Comparison of ENCODE assay signal across 8 mouse cellular contexts in the genomic region with DNA sequence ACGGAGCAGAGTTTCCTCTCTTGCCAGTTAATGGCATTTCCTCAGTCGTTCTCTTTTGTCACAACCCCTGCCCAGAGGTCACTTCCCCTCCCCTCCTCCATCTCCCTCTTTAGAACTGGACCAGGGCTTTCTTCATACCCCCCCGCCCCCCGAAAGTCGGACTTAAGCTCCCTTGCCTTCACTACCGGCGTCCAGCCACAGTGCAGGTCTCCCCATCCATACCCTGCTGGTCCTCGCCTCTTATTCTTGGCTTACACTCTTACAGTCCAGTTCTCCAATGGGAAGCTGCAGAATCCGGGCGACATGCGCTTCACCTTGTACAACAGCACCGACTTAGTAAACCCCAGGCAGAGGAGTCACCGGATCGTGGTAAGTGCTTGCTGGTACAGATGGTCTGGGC. TPM values are rescaled to one million over a fixed set of nuclear protein-coding genes. Genes with fewer than 3 reads are reported as not detected.
DNase-seq lines count a peak whose midpoint lies in the region; ATAC-seq and TF ChIP-seq lines count a peak whose summit lies in the region.

No protein-coding gene starts in this region.

- H3K36me3 ChIP-seq in thymus, adult 2 months (ENCODE audit: control insufficient read depth, insufficient read depth, low read length): 0 out of 2 replicates have a peak, but pooled peaks cover 1% of the 10 kb centered on the region
- no peaks in the 10 kb centered on the region for H3K36me3 ChIP-seq in limb, embryonic 11.5 days (ENCODE audit: control insufficient read depth, insufficient read depth, low read length)
- peaks cover 20% of the 10 kb centered on the region for H3K36me3 ChIP-seq in neural tube, embryonic 15.5 days

- WGBS in thymus, adult 2 months: 2% methylated on average over 14 of the region's 14 CpGs
- 3% methylated on average over 14 of the region's 14 CpGs for WGBS in limb, embryonic 11.5 days
- WGBS in neural tube, embryonic 15.5 days: 4% methylated on average over 14 of the region's 14 CpGs

- TF ChIP-seq POLR2A in thymus, adult 2 months (IDR thresholded peaks at IDR 0.05; ENCODE audit: control insufficient read depth, extremely low read depth, insufficient read depth, low read length, poor library complexity): no peak

- H3K27ac ChIP-seq in thymus, adult 2 months (ENCODE audit: control insufficient read depth, insufficient read depth, low read length): no peak overlapping the region
- H3K27ac ChIP-seq in limb, embryonic 11.5 days (replicated peaks; ENCODE audit: low read depth, low read length): no peak overlapping the region
- H3K27ac ChIP-seq in neural tube, embryonic 15.5 days (replicated peaks): 0 out of 2 replicates have a peak overlapping the region, but pooled peaks have one; percentile 37

- TF ChIP-seq CTCF in thymus, adult 2 months (IDR thresholded peaks at IDR 0.05; ENCODE audit: borderline replicate concordance, control insufficient read depth, extremely low read depth, insufficient read depth, low read length, poor library complexity): no peak

- no peak for ATAC-seq in limb, embryonic 11.5 days (ENCODE audit: insufficient number of reproducible peaks, low FRiP score, low TSS enrichment, low read depth)
- ATAC-seq in neural tube, embryonic 15.5 days (ENCODE audit: low FRiP score): peak; percentile 52

- peak overlapping the region; percentile 63 for H3K4me3 ChIP-seq in thymus, adult 2 months (ENCODE audit: control insufficient read depth, insufficient read depth, low read length)
- H3K4me3 ChIP-seq in limb, embryonic 11.5 days (ENCODE audit: low read depth, low read length): peak overlapping the region; percentile 58
- H3K4me3 ChIP-seq in neural tube, embryonic 15.5 days (replicated peaks): peak overlapping the region; percentile 79

- peak overlapping the region; percentile 94 for H3K4me2 ChIP-seq in limb, embryonic 11.5 days (ENCODE audit: low read depth, severe bottlenecking)
- peak overlapping the region; percentile 95 for H3K4me2 ChIP-seq in neural tube, embryonic 15.5 days

- peaks cover 11% of the 10 kb centered on the region for H3K4me1 ChIP-seq in thymus, adult 2 months (replicated peaks; ENCODE audit: control insufficient read depth, insufficient read depth, low read length)
- H3K4me1 ChIP-seq in limb, embryonic 11.5 days (ENCODE audit: control insufficient read depth, insufficient read depth, low read length): peaks cover 5% of the 10 kb centered on the region; the same call in 1 of the 2 replicates
- H3K4me1 ChIP-seq in neural tube, embryonic 15.5 days: peaks cover 21% of the 10 kb centered on the region

- no peaks in the 10 kb centered on the region for H3K9me3 ChIP-seq in limb, embryonic 11.5 days (ENCODE audit: control insufficient read depth, low read length)
- no peaks in the 10 kb centered on the region for H3K9me3 ChIP-seq in neural tube, embryonic 15.5 days (replicated peaks)

- H3K27me3 ChIP-seq in thymus, adult 2 months (ENCODE audit: control insufficient read depth, insufficient read depth, low read length): no peaks in the 10 kb centered on the region
- no peaks in the 10 kb centered on the region for H3K27me3 ChIP-seq in limb, embryonic 11.5 days (ENCODE audit: control insufficient read depth, insufficient read depth, low read length)
- no peaks in the 10 kb centered on the region for H3K27me3 ChIP-seq in neural tube, embryonic 15.5 days (replicated peaks)

- intact Hi-C loops in left cerebral cortex, postnatal 36 days (cut with DNase I): loop anchor here (5.0 to 10.0 kb wide), 3 partner anchors 83 to 386 kb away; partner anchors contain the start of gene Slc25a51

- DNase-seq in cerebellum, postnatal 10 days: peak; percentile 21 to 34
- no peak for DNase-seq in cerebellum, adult 9-11 months
- peak; percentile 4 for DNase-seq in thymus, adult 2 months
- DNase-seq in thymus, postnatal 0 days (ENCODE audit: low spot score): no peak
- DNase-seq in limb, embryonic 11.5 days (ENCODE audit: low spot score): peak; percentile 27
- DNase-seq in left cerebral cortex, postnatal 36 days (ENCODE audit: low spot score in 2 of 2): no peak
- DNase-seq in frontal cortex, adult 2 months (ENCODE audit: extremely low spot score in 1 of 2, low spot score in 1 of 2): no peak

- peak overlapping the region; percentile 44 for H3K9ac ChIP-seq in limb, embryonic 11.5 days (ENCODE audit: low read length)
- peak overlapping the region; percentile 73 for H3K9ac ChIP-seq in neural tube, embryonic 15.5 days (replicated peaks)

RNA-seq across cellular contexts. Expression of gene Polr1e, which starts 0.6 kb away (rescaled TPM):
- 11.1 and 14.6 TPM in 2 replicates for polyA plus RNA-seq in thymus, adult 2 months (2012; rRNA removed)
- 48.2 and 49.5 TPM in 2 replicates for polyA plus RNA-seq in thymus, postnatal 0 days (2015; fragmentation: Nextera tagmentation; extraction: Ambion mirVana)
- polyA plus RNA-seq in limb, embryonic 11.5 days (2014; fragmentation: Nextera tagmentation; extraction: Ambion mirVana): 56.3 and 67.3 TPM in 2 replicates
- polyA plus RNA-seq in neural tube, embryonic 15.5 days (2015; fragmentation: Nextera tagmentation; extraction: Ambion mirVana): 35.7 and 38.9 TPM in 2 replicates
- total RNA-seq in left cerebral cortex, postnatal 36 days (2021): 10 to 100 TPM; 10.9 to 13.5 TPM
- 12.6 and 13.6 TPM in 2 replicates for polyA plus RNA-seq in frontal cortex, adult 2 months (2012; rRNA removed)

RNA-seq across cellular contexts. Expression of gene Zbtb5, which starts 6.8 kb away (rescaled TPM):
- polyA plus RNA-seq in thymus, adult 2 months (2012; rRNA removed): 26.7 and 27.8 TPM in 2 replicates
- 15.9 TPM in 2 replicates for polyA plus RNA-seq in thymus, postnatal 0 days (2015; fragmentation: Nextera tagmentation; extraction: Ambion mirVana)
- polyA plus RNA-seq in limb, embryonic 11.5 days (2014; fragmentation: Nextera tagmentation; extraction: Ambion mirVana): 41.1 and 41.8 TPM in 2 replicates
- polyA plus RNA-seq in neural tube, embryonic 15.5 days (2015; fragmentation: Nextera tagmentation; extraction: Ambion mirVana): 33.3 and 34.2 TPM in 2 replicates
- total RNA-seq in left cerebral cortex, postnatal 36 days (2021): 1 to 10 TPM; 8.0 to 8.8 TPM
- polyA plus RNA-seq in frontal cortex, adult 2 months (2012; rRNA removed): 9.4 and 10.6 TPM in 2 replicates

RNA-seq across cellular contexts. Expression of gene Grhpr, which starts 37.8 kb away (rescaled TPM):
- 33.3 and 35.9 TPM in 2 replicates for polyA plus RNA-seq in thymus, adult 2 months (2012; rRNA removed)
- 37.6 and 39.1 TPM in 2 replicates for polyA plus RNA-seq in thymus, postnatal 0 days (2015; fragmentation: Nextera tagmentation; extraction: Ambion mirVana)
- polyA plus RNA-seq in limb, embryonic 11.5 days (2014; fragmentation: Nextera tagmentation; extraction: Ambion mirVana): 61.5 and 70.7 TPM in 2 replicates
- polyA plus RNA-seq in neural tube, embryonic 15.5 days (2015; fragmentation: Nextera tagmentation; extraction: Ambion mirVana): 33.9 and 41.7 TPM in 2 replicates
- 10 to 100 TPM; 23.5 to 31.0 TPM for total RNA-seq in left cerebral cortex, postnatal 36 days (2021)
- polyA plus RNA-seq in frontal cortex, adult 2 months (2012; rRNA removed): 31.4 and 31.7 TPM in 2 replicates

Comparison
In these comparisons a context has a peak if more than half of its experiments do, and no peak if none do; other contexts are left out.
1. DNase-seq: peak in cerebellum, postnatal 10 days (2 of 2), thymus, adult 2 months (single experiment) and limb, embryonic 11.5 days (single experiment); none in cerebellum, adult 9-11 months (single experiment), thymus, postnatal 0 days (single experiment), left cerebral cortex, postnatal 36 days (0 of 2) and frontal cortex, adult 2 months (0 of 2).
2. Peak in every context shown above with its lines, with median percentiles within 50 percentile points of each other: H3K4me3 ChIP-seq.